Mouse (Mus musculus) midbrain, postnatal 0 days (tissue): ENCODE measurements around the gene Pip5k1b. TPM values are rescaled to one million over a fixed set of nuclear protein-coding genes. Genes with fewer than 3 reads are reported as not detected.

Source experiments
- ATAC-seq: fragments of 200-750 bp; cut with Nextera tagmentation; 2 replicates; pipeline ENCODE4 v1.8.0; 2017; ENCODE audit warnings: moderate number of reproducible peaks, mild to moderate bottlenecking, moderate TSS enrichment, moderate library complexity; ENCODE audit not compliant: low FRiP score
- DNase-seq: peaks from one replicate; pipeline ENCODE4 v3.0.0-alpha.2; 2015; ENCODE audit warnings: low spot score
- H3K27ac ChIP-seq: fragments of 300-500 bp; sonication (generic); 2 replicates; pipeline ENCODE4 v1.5.1; 2014; ENCODE audit warnings: low read depth, mild to moderate bottlenecking, low read length, mixed read lengths
- H3K27me3 ChIP-seq: fragments of 300-500 bp; sonication (generic); 2 replicates; pipeline ENCODE4 v1.6.1; 2014; ENCODE audit warnings: low read length, control low read depth, mixed read lengths; ENCODE audit not compliant: insufficient read depth
- H3K36me3 ChIP-seq: fragments of 300-500 bp; sonication (generic); 2 replicates; pipeline ENCODE4 v1.6.1; 2014; ENCODE audit warnings: low read length, control low read depth, mixed read lengths; ENCODE audit not compliant: insufficient read depth
- H3K4me1 ChIP-seq: fragments of 300-500 bp; sonication (generic); 2 replicates; pipeline ENCODE4 v1.6.1; 2014; ENCODE audit warnings: mild to moderate bottlenecking, control low read depth, antibody characterized with exemption, low read length, mixed read lengths; ENCODE audit not compliant: insufficient read depth
- H3K4me2 ChIP-seq: fragments of 300-500 bp; sonication (generic); 2 replicates; pipeline ENCODE4 v1.6.1; 2014; ENCODE audit warnings: low read depth, mild to moderate bottlenecking, low read length, mixed read lengths; ENCODE audit not compliant: poor library complexity, severe bottlenecking
- H3K4me3 ChIP-seq: fragments of 300-500 bp; sonication (generic); 2 replicates; pipeline ENCODE4 v1.5.1; 2014; ENCODE audit warnings: low read depth, mild to moderate bottlenecking, low read length, moderate library complexity
- H3K9ac ChIP-seq: fragments of 300-500 bp; sonication (generic); replicated peaks from 2 replicates; pipeline ENCODE4 v1.6.1; 2014; ENCODE audit warnings: mild to moderate bottlenecking, low read length, moderate library complexity, mixed read lengths; ENCODE audit not compliant: poor library complexity, severe bottlenecking
- H3K9me3 ChIP-seq: fragments of 300-500 bp; sonication (generic); 2 replicates; pipeline ENCODE4 v1.6.1; 2016; ENCODE audit warnings: low read length, control low read depth
- CTCF ChIP-seq: IDR thresholded peaks from 2 replicates; pipeline ENCODE4 v1.5.1; 2016; ENCODE audit warnings: antibody characterized with exemption, mild to moderate bottlenecking
- WGBS: fragments of 180-500 bp; shearing (Covaris S2); extraction: QIAGEN DNeasy Blood & Tissue Kit; methylation state at CpG from one replicate; pipeline ENCODE4 v1.1.7; 2014; 5-methylcytosine and 5-hydroxymethylcytosine counted together
- polyA plus RNA-seq: library from polyadenylated mRNA; unstranded; fragments of >200 nt; fragmentation: Nextera tagmentation; extraction: Ambion mirVana; gene quantifications from 2 replicates; pipeline ENCODE4 v1.2.1, GENCODE M21; 2015
- total RNA-seq: library from RNA; depleted of rRNA; stranded (reverse); fragments of >200 nt; gene quantifications from 2 replicates; pipeline ENCODE4 v1.2.3, GENCODE M21; 2014

The Pip5k1b gene
- total and polyA plus RNA-seq, 2 experiments from 2014 or later, result 0.86 to 3.0 TPM

- Histone ChIP-seq H3K4me2 (peak overlapping the region; percentile 90), H3K9me3 (no peaks in the 10 kb centered on the region), H3K36me3 (0 out of 2 replicates have a peak, but pooled peaks cover under 1% of the 10 kb centered on the region), H3K4me3 (peak overlapping the region; percentile 66; the same call in 1 of the 2 replicates), H3K9ac (no peak overlapping the region), H3K4me1 (no peaks in the 10 kb centered on the region), H3K27me3 (no peaks in the 10 kb centered on the region), H3K27ac (no peak overlapping the region)
- ATAC-seq (no peak), DNase-seq (no peak)
- TF ChIP-seq CTCF, result no peak
- 76% methylated on average over 7 of the region's 7 CpGs for WGBS
Measured at GRCm38 (mm10) chr19:24281288-24281980, 274.2 kb downstream of the Pip5k1b start.

- 1% methylated on average over 13 of the region's 22 CpGs for WGBS
- peak; percentile 88 for ATAC-seq
Measured at GRCm38 (mm10) chr19:24280601-24281228, 275.0 kb downstream of the Pip5k1b start, which contains the start of gene Fxn. Gene Fxn (minus strand): TSS chr19:24280605.

GRCm38 (mm10) chr19:24279706-24280600, 275.7 kb downstream of the Pip5k1b start:
- Histone ChIP-seq H3K9me3 (no peaks in the 10 kb centered on the region), H3K4me1 (no peaks in the 10 kb centered on the region), H3K36me3 (0 out of 2 replicates have a peak, but pooled peaks cover 6% of the 10 kb centered on the region), H3K4me3 (peak overlapping the region; percentile 66), H3K9ac (peak overlapping the region; percentile 62), H3K27ac (peak overlapping the region; percentile 65), H3K4me2 (peak overlapping the region; percentile 90), H3K27me3 (no peaks in the 10 kb centered on the region)
- ATAC-seq (peak; percentile 79), DNase-seq (peak; percentile 90)
- under 1% methylated on average over 61 of the region's 78 CpGs for WGBS
- TF ChIP-seq CTCF, result peak; percentile 56

More at GRCm38 (mm10) chr19:24280601-24281228, 275.0 kb downstream of the Pip5k1b start, which contains the start of gene Fxn:
- peak; percentile 81 for DNase-seq
- peak within 1 kb of the TSS; percentile 62 for H3K9ac ChIP-seq
- H3K36me3 ChIP-seq, result 0 out of 2 replicates have a peak, but pooled peaks cover 3% of the 10 kb centered on the region
- peak within 1 kb of the TSS; percentile 66 for H3K4me3 ChIP-seq
- H3K27me3 ChIP-seq, result no peaks in the 10 kb centered on the region
- H3K9me3 ChIP-seq, result no peaks in the 10 kb centered on the region
- peak within 1 kb of the TSS; percentile 65 for H3K27ac ChIP-seq
- peak within 1 kb of the TSS; percentile 90 for H3K4me2 ChIP-seq
- TF ChIP-seq CTCF, result no peak
- H3K4me1 ChIP-seq, result no peaks in the 10 kb centered on the region

- ATAC-seq (no peak), DNase-seq (no peak)
- 0 out of 2 replicates have a peak overlapping the region, but pooled peaks have one; percentile 90 for H3K4me2 ChIP-seq
- H3K36me3 ChIP-seq, result 0 out of 2 replicates have a peak, but pooled peaks cover 6% of the 10 kb centered on the region
- no peak for TF ChIP-seq CTCF
- H3K4me3 ChIP-seq, result no peak overlapping the region
- H3K27me3 ChIP-seq, result no peaks in the 10 kb centered on the region
- no peaks in the 10 kb centered on the region for H3K9me3 ChIP-seq
- no peak overlapping the region for H3K27ac ChIP-seq
- H3K4me1 ChIP-seq, result no peaks in the 10 kb centered on the region
- WGBS, result 89% methylated on average over 15 of the region's 15 CpGs
- no peak overlapping the region for H3K9ac ChIP-seq
Measured at GRCm38 (mm10) chr19:24278859-24279258, 276.8 kb downstream of the Pip5k1b start.

GRCm38 (mm10) chr19:24274281-24274680, 281.4 kb downstream of the Pip5k1b start:
- ATAC-seq (no peak), DNase-seq (no peak)
- 0 out of 2 replicates have a peak, but pooled peaks cover 6% of the 10 kb centered on the region for H3K36me3 ChIP-seq
- H3K27me3 ChIP-seq, result no peaks in the 10 kb centered on the region
- WGBS, result 56% methylated on average over 3 of the region's 3 CpGs
- H3K27ac ChIP-seq, result no peak overlapping the region
- no peak overlapping the region for H3K4me2 ChIP-seq
- no peaks in the 10 kb centered on the region for H3K4me1 ChIP-seq
- no peaks in the 10 kb centered on the region for H3K9me3 ChIP-seq
- H3K9ac ChIP-seq, result no peak overlapping the region
- TF ChIP-seq CTCF, result no peak
- H3K4me3 ChIP-seq, result no peak overlapping the region
